Mouse (Mus musculus) thymus, postnatal 0 days (tissue): ENCODE results near the gene Invs. TPM values are rescaled to one million over a fixed set of nuclear protein-coding genes. Genes with fewer than 3 reads are reported as not detected.

Experiments used
- DNase-seq: peaks from one replicate; pipeline ENCODE4 v3.0.0-alpha.2; 2015; ENCODE audit warnings: low spot score
- polyA plus RNA-seq: library from polyadenylated mRNA; unstranded; fragments of >200 nt; fragmentation: Nextera tagmentation; extraction: Ambion mirVana; gene quantifications from 2 replicates; pipeline ENCODE4 v1.2.1, GENCODE M21; 2015

The Invs gene
- 3.2 and 5.5 TPM in 2 replicates for polyA plus RNA-seq

GRCm38 (mm10) chr4:48279498-48280134, at the start of gene Invs, which contains the start of gene Erp44:
Invs (plus strand) TSS chr4:48279760.
Erp44 (minus strand) TSS chr4:48279558.
- DNase-seq = peak; percentile 97

GRCm38 (mm10) chr4:48236721-48237120, 42.8 kb upstream of the Invs start:
- DNase-seq = no peak

GRCm38 (mm10) chr4:48239046-48239445, 40.5 kb upstream of the Invs start:
- DNase-seq = no peak

- no peak for DNase-seq
These were observed 37.1 kb upstream of the Invs start for GRCm38 (mm10) chr4:48242482-48242881.

- DNase-seq = no peak
These were observed 35.8 kb upstream of the Invs start for GRCm38 (mm10) chr4:48243737-48244136.

GRCm38 (mm10) chr4:48244280-48244679, 35.3 kb upstream of the Invs start:
- no peak for DNase-seq

GRCm38 (mm10) chr4:48253266-48253665, 26.3 kb upstream of the Invs start:
- DNase-seq = no peak

GRCm38 (mm10) chr4:48258045-48258444, 21.5 kb upstream of the Invs start:
- DNase-seq = no peak

- no peak for DNase-seq
These were observed 11.9 kb upstream of the Invs start for GRCm38 (mm10) chr4:48267683-48268082.

GRCm38 (mm10) chr4:48268127-48268526, 11.4 kb upstream of the Invs start:
- DNase-seq = no peak

GRCm38 (mm10) chr4:48270532-48270931, 9.0 kb upstream of the Invs start:
- no peak for DNase-seq

- DNase-seq = no peak
These were observed 7.7 kb upstream of the Invs start for GRCm38 (mm10) chr4:48271838-48272237.

GRCm38 (mm10) chr4:48273119-48273829, 6.3 kb upstream of the Invs start:
- no peak for DNase-seq

- DNase-seq = no peak
These were observed 3.8 kb upstream of the Invs start for GRCm38 (mm10) chr4:48275736-48276135.

GRCm38 (mm10) chr4:48277011-48277410, 2.5 kb upstream of the Invs start:
- DNase-seq = no peak

GRCm38 (mm10) chr4:48278757-48279497, 633 bp upstream of the Invs start:
- no peak for DNase-seq

GRCm38 (mm10) chr4:48281121-48281520, 1.6 kb downstream of the Invs start:
- DNase-seq = no peak

- DNase-seq = no peak
These were observed 7.7 kb downstream of the Invs start for GRCm38 (mm10) chr4:48287086-48287757.

- DNase-seq = no peak
These were observed 35.3 kb downstream of the Invs start for GRCm38 (mm10) chr4:48314814-48315213.

GRCm38 (mm10) chr4:48316036-48316435, 36.5 kb downstream of the Invs start:
- no peak for DNase-seq

- no peak for DNase-seq
These were observed 41.7 kb downstream of the Invs start for GRCm38 (mm10) chr4:48321276-48321675.

- DNase-seq = no peak
These were observed 42.5 kb downstream of the Invs start for GRCm38 (mm10) chr4:48322095-48322494.
